21 mouse cellular contexts compared by ENCODE assay signal in the genomic region with DNA sequence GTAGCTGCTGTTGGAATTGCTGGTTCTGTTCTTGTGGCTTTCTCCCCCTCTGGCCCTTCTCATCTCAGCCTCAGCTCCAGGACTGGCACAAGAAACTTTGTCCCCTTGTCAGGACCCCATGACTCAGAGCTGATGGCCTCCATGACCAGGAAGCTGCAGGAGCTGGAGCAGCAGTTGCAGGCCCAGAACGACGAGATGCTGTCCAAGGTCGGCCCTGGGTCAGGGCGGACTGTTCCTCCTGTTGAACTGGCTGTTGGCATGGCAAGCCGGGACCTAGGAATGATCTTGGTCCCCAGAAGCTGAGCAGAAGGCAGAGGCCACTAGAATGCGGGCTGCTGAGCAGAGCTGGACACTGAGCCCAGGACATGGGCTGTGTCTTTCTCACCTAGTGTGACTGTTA. TPM values are rescaled to one million over a fixed set of nuclear protein-coding genes. Genes with fewer than 3 reads are reported as not detected.
A peak's percentile ranks its signal among the peaks of the same experiment; 100 is the strongest.
DNase-seq lines count a peak whose midpoint lies in the region; ATAC-seq and TF ChIP-seq lines count a peak whose summit lies in the region.
"Had no signal": no experiment of that assay in that cellular context is flagged by ENCODE, and none has a peak within 500 bp of the region (broad histone marks: within the 10 kb centered on the region; RNA-seq: fewer than 3 reads in every experiment).

No protein-coding gene starts in this region.

- no peak overlapping the region for H3K4me2 ChIP-seq in intestine, embryonic 16.5 days (ENCODE audit: low read depth, low read length)
- no peak overlapping the region for H3K4me2 ChIP-seq in intestine, postnatal 0 days (replicated peaks; ENCODE audit: low read depth)
- H3K4me2 ChIP-seq: embryonic facial prominence, embryonic 13.5 days; forebrain, embryonic 13.5 days; heart, embryonic 15.5 days; hindbrain, embryonic 14.5 days had no signal

- 0 out of 2 replicates have a peak overlapping the region, but pooled peaks have one; percentile 30 for H3K9ac ChIP-seq in intestine, embryonic 16.5 days (ENCODE audit: low read depth, low read length)
- H3K9ac ChIP-seq in intestine, postnatal 0 days (ENCODE audit: low read depth, low read length): no peak overlapping the region
- H3K9ac ChIP-seq: embryonic facial prominence, embryonic 13.5 days; heart, embryonic 15.5 days; hindbrain, embryonic 14.5 days had no signal

- H3K36me3 ChIP-seq in intestine, embryonic 16.5 days (ENCODE audit: control insufficient read depth, insufficient read depth, low read length): no peaks in the 10 kb centered on the region
- no peaks in the 10 kb centered on the region for H3K36me3 ChIP-seq in intestine, postnatal 0 days (ENCODE audit: control insufficient read depth, insufficient read depth)
- H3K36me3 ChIP-seq: embryonic facial prominence, embryonic 13.5 days; heart, embryonic 15.5 days; hindbrain, embryonic 10.5 days had no signal

- 58% methylated on average over 6 of the region's 6 CpGs for WGBS in intestine, embryonic 16.5 days
- WGBS in intestine, postnatal 0 days: 53% methylated on average over 6 of the region's 6 CpGs
- 86% methylated on average over 6 of the region's 6 CpGs for WGBS in bone marrow, adult 2 months

- no peak for ATAC-seq in intestine, embryonic 16.5 days
- no peak for ATAC-seq in intestine, postnatal 0 days
- ATAC-seq: forebrain, embryonic 13.5 days had no signal

- no peak overlapping the region for H3K4me3 ChIP-seq in intestine, embryonic 16.5 days (ENCODE audit: low read length)
- no peak overlapping the region for H3K4me3 ChIP-seq in intestine, postnatal 0 days (ENCODE audit: low read depth, low read length)
- no peak overlapping the region for H3K4me3 ChIP-seq in bone marrow, adult 2 months (replicated peaks; ENCODE audit: control insufficient read depth, low read depth, low read length)
- H3K4me3 ChIP-seq: embryonic facial prominence, embryonic 13.5 days; forebrain, embryonic 13.5 days; gastrocnemius, adult 2 months; heart, embryonic 15.5 days; hindbrain, embryonic 10.5 days had no signal

- peaks cover 37% of the 10 kb centered on the region for H3K4me1 ChIP-seq in intestine, embryonic 16.5 days (ENCODE audit: control insufficient read depth, insufficient read depth, low read length)
- H3K4me1 ChIP-seq in intestine, postnatal 0 days (replicated peaks; ENCODE audit: control insufficient read depth, insufficient read depth, low read length): 0 out of 2 replicates have a peak, but pooled peaks cover 8% of the 10 kb centered on the region
- peaks cover 34% of the 10 kb centered on the region for H3K4me1 ChIP-seq in bone marrow, adult 2 months (ENCODE audit: control insufficient read depth, insufficient read depth, low read length)

- TF ChIP-seq POLR2A in bone marrow, adult 2 months (IDR thresholded peaks at IDR 0.05; ENCODE audit: borderline replicate concordance, control insufficient read depth, low read depth, low read length): 0 out of 2 replicates have a peak, but pooled peaks have one; percentile 2

- H3K27ac ChIP-seq in intestine, embryonic 16.5 days (ENCODE audit: low read length): no peak overlapping the region
- H3K27ac ChIP-seq in intestine, postnatal 0 days (ENCODE audit: low read depth, low read length): no peak overlapping the region
- H3K27ac ChIP-seq in bone marrow, adult 2 months (ENCODE audit: control insufficient read depth, insufficient read depth, low read depth, low read length, poor library complexity): no peak overlapping the region
- H3K27ac ChIP-seq: embryonic facial prominence, embryonic 13.5 days; forebrain, embryonic 13.5 days; gastrocnemius, adult 2 months; heart, embryonic 15.5 days; hindbrain, embryonic 14.5 days had no signal

- no peaks in the 10 kb centered on the region for H3K27me3 ChIP-seq in intestine, embryonic 16.5 days (replicated peaks; ENCODE audit: control insufficient read depth, insufficient read depth, low read length)
- no peaks in the 10 kb centered on the region for H3K27me3 ChIP-seq in intestine, postnatal 0 days (replicated peaks; ENCODE audit: control insufficient read depth, insufficient read depth, low read length)
- H3K27me3 ChIP-seq: embryonic facial prominence, embryonic 13.5 days; forebrain, embryonic 13.5 days; heart, embryonic 15.5 days had no signal

- H3K9me3 ChIP-seq in intestine, embryonic 16.5 days (ENCODE audit: control insufficient read depth, low read length): no peaks in the 10 kb centered on the region
- H3K9me3 ChIP-seq in intestine, postnatal 0 days (ENCODE audit: control insufficient read depth): no peaks in the 10 kb centered on the region
- H3K9me3 ChIP-seq: embryonic facial prominence, embryonic 13.5 days; forebrain, embryonic 13.5 days; G1E; heart, embryonic 15.5 days; hindbrain, embryonic 10.5 days had no signal

- peak; percentile 53 for DNase-seq in ovary, postnatal 36 days (ENCODE audit: low spot score)
- DNase-seq in ovary, adult 18-20 months (ENCODE audit: low spot score): no peak
- no peak for DNase-seq in testis, postnatal 10 days (ENCODE audit: low spot score)
- DNase-seq: adrenal gland, adult 8-10 months; adrenal gland, postnatal 36 days; cerebellum, adult 11 months; cerebellum, adult 8-10 months; cerebellum, postnatal 14 days; gastrocnemius, adult 2 months; gastrocnemius, postnatal 25 days; heart, postnatal 14 days had no signal

- no peak for TF ChIP-seq CTCF in intestine, postnatal 0 days (IDR thresholded peaks at IDR 0.05; ENCODE audit: low read depth)
- no peak for TF ChIP-seq CTCF in bone marrow, adult 2 months (IDR thresholded peaks at IDR 0.05; ENCODE audit: control insufficient read depth, insufficient read depth, low read length)

RNA-seq across cellular contexts. Expression of a gene that starts 10.0 kb away (rescaled TPM):
- 4.3 and 5.6 TPM in 2 replicates for polyA plus RNA-seq in intestine, embryonic 16.5 days (2015; fragmentation: Nextera tagmentation; extraction: Ambion mirVana)
- polyA plus RNA-seq in intestine, postnatal 0 days (2015; fragmentation: Nextera tagmentation; extraction: Ambion mirVana): 0.88 and 1.5 TPM in 2 replicates
- 3.3 and 13.7 TPM in 2 replicates for polyA plus RNA-seq in bone marrow, adult 2 months (2011; ENCODE audit: insufficient read depth, insufficient read length, low replicate concordance, missing spikeins)

RNA-seq across cellular contexts. Expression of a gene that starts 16.2 kb away (rescaled TPM):
- 428 and 452 TPM in 2 replicates for polyA plus RNA-seq in intestine, embryonic 16.5 days (2015; fragmentation: Nextera tagmentation; extraction: Ambion mirVana)
- polyA plus RNA-seq in intestine, postnatal 0 days (2015; fragmentation: Nextera tagmentation; extraction: Ambion mirVana): 503 and 522 TPM in 2 replicates
- polyA plus RNA-seq in bone marrow, adult 2 months (2011; ENCODE audit: insufficient read depth, insufficient read length, low replicate concordance, missing spikeins): 299 and 416 TPM in 2 replicates

RNA-seq across cellular contexts. Expression of a gene that starts 17.5 kb away (rescaled TPM):
- polyA plus RNA-seq in intestine, embryonic 16.5 days (2015; fragmentation: Nextera tagmentation; extraction: Ambion mirVana): 27.8 and 28.4 TPM in 2 replicates
- 28.7 and 31.2 TPM in 2 replicates for polyA plus RNA-seq in intestine, postnatal 0 days (2015; fragmentation: Nextera tagmentation; extraction: Ambion mirVana)
- 270 and 801 TPM in 2 replicates for polyA plus RNA-seq in bone marrow, adult 2 months (2011; ENCODE audit: insufficient read depth, insufficient read length, low replicate concordance, missing spikeins)

RNA-seq across cellular contexts. Expression of a gene that starts 51.8 kb away (rescaled TPM):
- 22.3 and 22.9 TPM in 2 replicates for polyA plus RNA-seq in intestine, embryonic 16.5 days (2015; fragmentation: Nextera tagmentation; extraction: Ambion mirVana)
- polyA plus RNA-seq in intestine, postnatal 0 days (2015; fragmentation: Nextera tagmentation; extraction: Ambion mirVana): 17.9 and 22.5 TPM in 2 replicates
- polyA plus RNA-seq in bone marrow, adult 2 months (2011; ENCODE audit: insufficient read depth, insufficient read length, low replicate concordance, missing spikeins): 4.6 TPM in 1 of 2 replicates, not detected in the other

RNA-seq across cellular contexts. Expression of a gene that starts 58.8 kb away (rescaled TPM):
- not detected in 2 replicates for polyA plus RNA-seq in intestine, embryonic 16.5 days (2015; fragmentation: Nextera tagmentation; extraction: Ambion mirVana)
- not detected in 2 replicates for polyA plus RNA-seq in intestine, postnatal 0 days (2015; fragmentation: Nextera tagmentation; extraction: Ambion mirVana)
- polyA plus RNA-seq in bone marrow, adult 2 months (2011; ENCODE audit: insufficient read depth, insufficient read length, low replicate concordance, missing spikeins): 1.0 TPM in 1 of 2 replicates, not detected in the other
- polyA plus RNA-seq: brain, embryonic 14.5 days; embryonic facial prominence, embryonic 13.5 days; forebrain, embryonic 13.5 days; G1E; heart, embryonic 15.5 days; hindbrain, embryonic 10.5 days; hindbrain, embryonic 14.5 days had no signal
